Mouse (Mus musculus): ENCODE data around the gene Gsc2. TPM values are rescaled to one million over a fixed set of nuclear protein-coding genes. Genes with fewer than 3 reads are reported as not detected.
"Not testable (repeated sequence)": the region's sequence is repeated elsewhere in the genome, so short reads cannot be mapped to it uniquely, and the experiment has no call there.

The Gsc2 gene
- total and polyA plus RNA-seq, 3 experiments = not detected

- peak; percentile 84 for DNase-seq (ENCODE audit: low read depth, low spot score)
- H3K36me3 ChIP-seq (ENCODE audit: control insufficient read depth in 1 of 2, insufficient read depth in 2 of 2, low read length in 2 of 2); H3K9me3 ChIP-seq (replicated peaks; ENCODE audit: insufficient read depth, low read length); H3K79me2 ChIP-seq (ENCODE audit: control insufficient read depth, insufficient read depth, low read length, poor library complexity); H3K4me1 ChIP-seq (ENCODE audit: control insufficient read depth in 1 of 2, insufficient read depth in 2 of 2, low read length in 2 of 2); H3K27me3 ChIP-seq (ENCODE audit: control insufficient read depth in 1 of 2, insufficient read depth in 2 of 2, low read length in 2 of 2): not testable (repeated sequence)
- Histone ChIP-seq H3K27ac (ENCODE audit: control insufficient read depth, low read depth, low read length) (peak overlapping the region; percentile 86), H3K4me3 (ENCODE audit: control insufficient read depth in 1 of 2, insufficient read depth in 1 of 2, low read depth in 2 of 2, low read length in 2 of 2) (peak overlapping the region; percentile 64 to 98), H3K9ac (ENCODE audit: control insufficient read depth, low read depth, low read length, poor library complexity, severe bottlenecking) (peak overlapping the region; percentile 67)
- TF ChIP-seq HCFC1 (IDR thresholded peaks at IDR 0.05; ENCODE audit: low read depth, low read length) (peak; percentile 69; the same call in 1 of the 2 replicates), ELF1 (IDR thresholded peaks at IDR 0.05; ENCODE audit: low read depth, low read length) (peak; percentile 63; the same call in 1 of the 2 replicates), SIN3A (IDR thresholded peaks at IDR 0.05; ENCODE audit: low read length) (peak; percentile 56; the same call in 1 of the 2 replicates), CTCF (IDR thresholded peaks at IDR 0.05 in 2 of 3, conservative IDR thresholded peaks at IDR 0.05 in 1 of 3; ENCODE audit: control insufficient read depth in 1 of 3, insufficient read depth in 1 of 3, low read depth in 2 of 3, low read length in 3 of 3, poor library complexity in 1 of 3, severe bottlenecking in 1 of 3) (peak in 1 of 3 experiments; percentile 26; a peak in 2 of 6 replicates), NELFE (IDR thresholded peaks at IDR 0.05; ENCODE audit: low read depth, low read length) (peak; percentile 28; the same call in 1 of the 2 replicates), NRF1 (IDR thresholded peaks at IDR 0.05; ENCODE audit: insufficient read depth, low read depth, low read length, poor library complexity, severe bottlenecking) (peak; percentile 66), POLR2A (IDR thresholded peaks at IDR 0.05; ENCODE audit: control insufficient read depth in 1 of 2, insufficient read depth in 1 of 2, low read depth in 1 of 2, low read length in 2 of 2, poor library complexity in 1 of 2) (peak in 1 of 2 experiments; percentile 47; a peak in 1 of 4 replicates), CHD2 (IDR thresholded peaks at IDR 0.05; ENCODE audit: low read length) (peak; percentile 47)
Observed at GRCm38 (mm10) chr16:17956052-17956638, 41.3 kb upstream of the Gsc2 start.

DNA sequence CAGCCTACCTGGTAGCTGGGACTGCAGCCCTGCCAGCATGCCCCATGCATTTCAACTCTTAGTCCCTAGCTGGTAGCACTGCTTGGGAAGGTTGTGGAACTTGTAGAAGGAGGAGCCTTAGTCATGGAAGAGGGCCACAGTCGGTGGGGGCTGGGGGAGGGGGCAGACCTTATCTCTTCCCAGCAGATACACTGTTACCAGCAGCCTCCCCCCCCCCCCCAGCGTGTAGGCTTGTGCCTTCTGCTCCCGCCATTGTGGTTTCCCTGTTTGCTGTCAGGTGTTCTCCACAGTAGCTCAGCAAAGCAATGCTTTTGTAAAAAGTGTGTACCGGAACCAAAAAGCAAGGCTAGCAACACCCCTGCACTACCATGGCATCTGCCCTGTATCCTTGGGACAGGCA is 36.8 kb upstream of the Gsc2 start:
- peak; percentile 57 for DNase-seq (ENCODE audit: low read depth, low spot score)
- TF ChIP-seq RCOR1 (IDR thresholded peaks at IDR 0.05; ENCODE audit: low read depth, low read length) = no peak
- peak; percentile 62 for TF ChIP-seq TCF12 (IDR thresholded peaks at IDR 0.05; ENCODE audit: low read depth, low read length)
- peak in 1 of 2 experiments; percentile 34; a peak in 2 of 4 replicates for TF ChIP-seq EP300 (IDR thresholded peaks at IDR 0.05; ENCODE audit: low read depth in 1 of 2, low read length in 2 of 2)
- TF ChIP-seq ETS1 (IDR thresholded peaks at IDR 0.05; ENCODE audit: low read depth, low read length) = 0 out of 2 replicates have a peak, but pooled peaks have one; percentile 25
- TF ChIP-seq TAL1 (IDR thresholded peaks at IDR 0.05; ENCODE audit: low read length) = peak; percentile 35; the same call in 1 of the 2 replicates
- no peaks in the 10 kb centered on the region for H3K9me3 ChIP-seq (replicated peaks; ENCODE audit: insufficient read depth, low read length)

GRCm38 (mm10) chr16:17950068-17950467 is 35.2 kb upstream of the Gsc2 start:
- Histone ChIP-seq H3K27me3 (ENCODE audit: control insufficient read depth in 1 of 2, insufficient read depth in 2 of 2, low read length in 2 of 2) (no peaks in the 10 kb centered on the region), H3K36me3 (ENCODE audit: control insufficient read depth in 1 of 2, insufficient read depth in 2 of 2, low read length in 2 of 2) (peaks cover 3 to 4% of the 10 kb centered on the region in 2 experiments), H3K27ac (ENCODE audit: control insufficient read depth, low read depth, low read length) (no peak overlapping the region), H3K4me3 (ENCODE audit: control insufficient read depth in 1 of 2, insufficient read depth in 1 of 2, low read depth in 2 of 2, low read length in 2 of 2) (no peak overlapping the region), H3K4me1 (ENCODE audit: control insufficient read depth in 1 of 2, insufficient read depth in 2 of 2, low read length in 2 of 2) (peaks cover 5 to 11% of the 10 kb centered on the region in 2 experiments; a peak in 3 of 4 replicates), H3K9me3 (replicated peaks; ENCODE audit: insufficient read depth, low read length) (no peaks in the 10 kb centered on the region), H3K9ac (ENCODE audit: control insufficient read depth, low read depth, low read length, poor library complexity, severe bottlenecking) (no peak overlapping the region), H3K79me2 (ENCODE audit: control insufficient read depth, insufficient read depth, low read length, poor library complexity) (no peaks in the 10 kb centered on the region)
- DNase-seq (ENCODE audit: low read depth, low spot score) = no peak
- TF ChIP-seq TBP (IDR thresholded peaks at IDR 0.05; ENCODE audit: low read depth, low read length) (no peak), UBTF (IDR thresholded peaks at IDR 0.05; ENCODE audit: borderline replicate concordance, insufficient read depth, low read depth, low read length) (no peak), ELF1 (IDR thresholded peaks at IDR 0.05; ENCODE audit: low read depth, low read length) (no peak), ZKSCAN1 (IDR thresholded peaks at IDR 0.05; ENCODE audit: low read depth, low read length) (no peak), USF2 (IDR thresholded peaks at IDR 0.05; ENCODE audit: borderline replicate concordance in 1 of 2, insufficient read depth in 1 of 2, low read depth in 1 of 2, low read length in 2 of 2) (no peak), E2F4 (IDR thresholded peaks at IDR 0.05; ENCODE audit: borderline replicate concordance, low read depth, low read length) (no peak), POLR2A (IDR thresholded peaks at IDR 0.05; ENCODE audit: control insufficient read depth in 1 of 2, insufficient read depth in 1 of 2, low read depth in 1 of 2, low read length in 2 of 2, poor library complexity in 1 of 2) (no peak), NRF1 (IDR thresholded peaks at IDR 0.05; ENCODE audit: insufficient read depth, low read depth, low read length, poor library complexity, severe bottlenecking) (no peak), POLR2AphosphoS2 (IDR thresholded peaks at IDR 0.05; ENCODE audit: low read length) (no peak), RCOR1 (IDR thresholded peaks at IDR 0.05; ENCODE audit: low read depth, low read length) (no peak), NELFE (IDR thresholded peaks at IDR 0.05; ENCODE audit: low read depth, low read length) (no peak), CHD1 (IDR thresholded peaks at IDR 0.05; ENCODE audit: low read depth, low read length) (no peak), MYC (IDR thresholded peaks at IDR 0.05; ENCODE audit: low read depth, low read length) (no peak), JUND (IDR thresholded peaks at IDR 0.05; ENCODE audit: low read depth, low read length) (no peak), KAT2A (conservative IDR thresholded peaks at IDR 0.05; ENCODE audit: low read depth, low read length) (no peak)

More for the DNA sequence above, 36.8 kb upstream of the Gsc2 start:
- Histone ChIP-seq H3K27me3 (ENCODE audit: control insufficient read depth in 1 of 2, insufficient read depth in 2 of 2, low read length in 2 of 2) (no peaks in the 10 kb centered on the region), H3K27ac (ENCODE audit: control insufficient read depth, low read depth, low read length) (no peak overlapping the region), H3K36me3 (ENCODE audit: control insufficient read depth in 1 of 2, insufficient read depth in 2 of 2, low read length in 2 of 2) (peaks cover 3 to 4% of the 10 kb centered on the region in 2 experiments), H3K4me3 (ENCODE audit: control insufficient read depth in 1 of 2, insufficient read depth in 1 of 2, low read depth in 2 of 2, low read length in 2 of 2) (no peak overlapping the region), H3K9ac (ENCODE audit: control insufficient read depth, low read depth, low read length, poor library complexity, severe bottlenecking) (no peak overlapping the region), H3K4me1 (ENCODE audit: control insufficient read depth in 1 of 2, insufficient read depth in 2 of 2, low read length in 2 of 2) (peaks cover 9 to 11% of the 10 kb centered on the region in 2 experiments; a peak in 3 of 4 replicates), H3K79me2 (ENCODE audit: control insufficient read depth, insufficient read depth, low read length, poor library complexity) (no peaks in the 10 kb centered on the region)

Measured in MEL (cell line).